Mouse (Mus musculus) spleen, adult 2 months (tissue): Measurements from ENCODE around the gene Cd300lf. TPM values are rescaled to one million over a fixed set of nuclear protein-coding genes. Genes with fewer than 3 reads are reported as not detected.

Source experiments
- DNase-seq, 2 experiments: peaks; one replicate each; pipeline versions ENCODE4 v3.0.0 to v3.0.0-alpha.2; 2012 to 2021; ENCODE audit warnings: low spot score in 2 of 2, low read depth in 1 of 2
- H3K27ac ChIP-seq: fragments of 200-500 bp; 2 replicates; pipeline ENCODE4 v1.5.1; 2012; ENCODE audit warnings: low read length, inconsistent platforms; ENCODE audit not compliant: insufficient read depth
- H3K27me3 ChIP-seq: fragments of 200-500 bp; 2 replicates; pipeline ENCODE4 v1.6.1; 2012; ENCODE audit warnings: mild to moderate bottlenecking, moderate library complexity, low read length, inconsistent platforms; ENCODE audit not compliant: control insufficient read depth, insufficient read depth
- H3K36me3 ChIP-seq: fragments of 200-500 bp; 2 replicates; pipeline ENCODE4 v1.6.1; 2012; ENCODE audit warnings: mild to moderate bottlenecking, low read length, inconsistent platforms; ENCODE audit not compliant: control insufficient read depth, insufficient read depth
- H3K4me1 ChIP-seq: fragments of 200-500 bp; 2 replicates; pipeline ENCODE4 v1.6.1; 2011; ENCODE audit warnings: inconsistent platforms; ENCODE audit not compliant: control insufficient read depth, insufficient read depth, insufficient read length
- H3K4me3 ChIP-seq: fragments of 200-500 bp; 2 replicates; pipeline ENCODE4 v1.5.1; 2011; ENCODE audit warnings: mild to moderate bottlenecking, inconsistent platforms; ENCODE audit not compliant: insufficient read depth, insufficient read length; ENCODE audit errors: extremely low read depth
- CTCF ChIP-seq: fragments of 200-500 bp; IDR thresholded peaks from 2 replicates; pipeline ENCODE4 v1.5.1; 2011; ENCODE audit warnings: mild to moderate bottlenecking, inconsistent platforms; ENCODE audit not compliant: insufficient read depth, insufficient read length, insufficient replicate concordance; ENCODE audit errors: extremely low read depth
- POLR2A ChIP-seq: fragments of 200-500 bp; IDR thresholded peaks from 2 replicates; pipeline ENCODE4 v1.6.1; 2011; ENCODE audit warnings: low read depth, low read length, inconsistent platforms
- WGBS: fragments of 180-500 bp; shearing (Covaris S2); methylation state at CpG from one replicate; pipeline ENCODE4 v1.1.7; 2018; 5-methylcytosine and 5-hydroxymethylcytosine counted together
- polyA plus RNA-seq: library from polyadenylated mRNA; depleted of rRNA; stranded (reverse); fragments of >200 nt; gene quantifications from 2 replicates; pipeline ENCODE4 v1.2.3, GENCODE M21; 2012

Cd300lf gene
- polyA plus RNA-seq, 1 experiment, result 24.7 TPM

- TF ChIP-seq CTCF (peak; percentile 94), POLR2A (peak; percentile 65)
- peak; percentile 81 to 93 for DNase-seq
- Histone ChIP-seq H3K27ac (peak overlapping the region; percentile 73), H3K4me1 (peaks cover 42% of the 10 kb centered on the region; the same call in 1 of the 2 replicates), H3K36me3 (no peaks in the 10 kb centered on the region), H3K27me3 (no peaks in the 10 kb centered on the region), H3K4me3 (peak overlapping the region; percentile 59)
- WGBS, result under 1% methylated on average over 34 of the region's 35 CpGs
Observed at GRCm38 (mm10) chr11:115153699-115154292, 20.0 kb upstream of the Cd300lf start.

GRCm38 (mm10) chr11:115153088-115153487 lies 19.3 kb upstream of the Cd300lf start:
- Histone ChIP-seq H3K36me3 (no peaks in the 10 kb centered on the region), H3K4me1 (peaks cover 37% of the 10 kb centered on the region; the same call in 1 of the 2 replicates), H3K27ac (peak overlapping the region; percentile 71; the same call in 1 of the 2 replicates), H3K4me3 (no peak overlapping the region), H3K27me3 (no peaks in the 10 kb centered on the region)
- WGBS, result 71% methylated on average over 9 of the region's 9 CpGs
- TF ChIP-seq CTCF (no peak), POLR2A (no peak)
- no peak for DNase-seq

- Histone ChIP-seq H3K27me3 (no peaks in the 10 kb centered on the region), H3K4me1 (peaks cover 28% of the 10 kb centered on the region; the same call in 1 of the 2 replicates), H3K36me3 (no peaks in the 10 kb centered on the region), H3K4me3 (no peak overlapping the region), H3K27ac (no peak overlapping the region)
- TF ChIP-seq CTCF, result no peak
- TF ChIP-seq POLR2A, result no peak
- DNase-seq, result no peak
- WGBS, result 55% methylated on average over 15 of the region's 15 CpGs
Observed at GRCm38 (mm10) chr11:115151755-115152429, 18.1 kb upstream of the Cd300lf start.

GRCm38 (mm10) chr11:115150741-115151254 lies 17.0 kb upstream of the Cd300lf start:
- H3K27ac ChIP-seq, result no peak overlapping the region
- no peaks in the 10 kb centered on the region for H3K27me3 ChIP-seq
- DNase-seq, result no peak
- peaks cover 28% of the 10 kb centered on the region; the same call in 1 of the 2 replicates for H3K4me1 ChIP-seq
- 14% methylated on average over 6 of the region's 6 CpGs for WGBS
- H3K4me3 ChIP-seq, result no peak overlapping the region
- TF ChIP-seq POLR2A (no peak), CTCF (no peak)
- no peaks in the 10 kb centered on the region for H3K36me3 ChIP-seq

GRCm38 (mm10) chr11:115147813-115148212 lies 14.0 kb upstream of the Cd300lf start:
- Histone ChIP-seq H3K36me3 (no peaks in the 10 kb centered on the region), H3K4me3 (no peak overlapping the region), H3K4me1 (peaks cover 22% of the 10 kb centered on the region; the same call in 1 of the 2 replicates), H3K27ac (no peak overlapping the region), H3K27me3 (no peaks in the 10 kb centered on the region)
- TF ChIP-seq CTCF (no peak), POLR2A (no peak)
- WGBS, result 91% methylated on average over 4 of the region's 4 CpGs
- DNase-seq, result no peak

GRCm38 (mm10) chr11:115141970-115142369 lies 8.2 kb upstream of the Cd300lf start:
- no peak for DNase-seq
- TF ChIP-seq POLR2A (no peak), CTCF (no peak)
- peaks cover 8% of the 10 kb centered on the region; the same call in 1 of the 2 replicates for H3K4me1 ChIP-seq
- peak overlapping the region; percentile 52; the same call in 1 of the 2 replicates for H3K27ac ChIP-seq
- WGBS, result 7% methylated on average over 2 of the region's 2 CpGs
- no peak overlapping the region for H3K4me3 ChIP-seq
- H3K36me3 ChIP-seq, result no peaks in the 10 kb centered on the region
- no peaks in the 10 kb centered on the region for H3K27me3 ChIP-seq

- peaks cover 12% of the 10 kb centered on the region; the same call in 1 of the 2 replicates for H3K4me1 ChIP-seq
- 40% methylated on average over 5 of the region's 5 CpGs for WGBS
- H3K4me3 ChIP-seq, result no peak overlapping the region
- H3K27ac ChIP-seq, result peak overlapping the region; percentile 57
- DNase-seq, result peak in 1 of 2 experiments; percentile 42
- H3K36me3 ChIP-seq, result no peaks in the 10 kb centered on the region
- no peaks in the 10 kb centered on the region for H3K27me3 ChIP-seq
- TF ChIP-seq POLR2A, result no peak
- no peak for TF ChIP-seq CTCF
Observed at GRCm38 (mm10) chr11:115138597-115139262, 4.9 kb upstream of the Cd300lf start.
